Mouse (Mus musculus): ENCODE data around the gene Trim65.
"Not testable (repeated sequence)": the region's sequence is repeated elsewhere in the genome, so short reads cannot be mapped to it uniquely, and the experiment has no call there.

Gene Trim65

GRCm38 (mm10) chr11:116108464-116109137, 22.3 kb downstream of the Trim65 start:
- no peak for DNase-seq (ENCODE audit: low spot score in 2 of 2)

- DNase-seq (ENCODE audit: low spot score in 2 of 2), result no peak
Measured at GRCm38 (mm10) chr11:116107777-116108285, 23.1 kb downstream of the Trim65 start.

GRCm38 (mm10) chr11:116106963-116107776, 23.8 kb downstream of the Trim65 start:
- no peak for DNase-seq (ENCODE audit: low spot score in 2 of 2)

- no peak for DNase-seq (ENCODE audit: low spot score in 2 of 2)
Measured at GRCm38 (mm10) chr11:116106154-116106962, 24.6 kb downstream of the Trim65 start.

- DNase-seq (ENCODE audit: low spot score in 2 of 2), result no peak
Measured at GRCm38 (mm10) chr11:116105065-116105464, 25.9 kb downstream of the Trim65 start.

GRCm38 (mm10) chr11:116104006-116104646, 26.8 kb downstream of the Trim65 start:
- DNase-seq (ENCODE audit: low spot score in 2 of 2), result no peak

- DNase-seq (ENCODE audit: low spot score in 2 of 2), result no peak
Measured at GRCm38 (mm10) chr11:116103572-116103971, 27.4 kb downstream of the Trim65 start.

GRCm38 (mm10) chr11:116102472-116102871, 28.5 kb downstream of the Trim65 start:
- no peak for DNase-seq (ENCODE audit: low spot score in 2 of 2)

- DNase-seq (ENCODE audit: low spot score in 2 of 2), result no peak
Measured at GRCm38 (mm10) chr11:116101931-116102381, 29.0 kb downstream of the Trim65 start.

GRCm38 (mm10) chr11:116100839-116101238, 30.1 kb downstream of the Trim65 start:
- no peak for DNase-seq (ENCODE audit: low spot score in 2 of 2)

- no peak for DNase-seq (ENCODE audit: low spot score in 2 of 2)
Measured at GRCm38 (mm10) chr11:116100385-116100784, 30.5 kb downstream of the Trim65 start.

GRCm38 (mm10) chr11:116099462-116099861, 31.5 kb downstream of the Trim65 start:
- DNase-seq (ENCODE audit: low spot score in 2 of 2), result no peak

- no peak for DNase-seq (ENCODE audit: low spot score in 2 of 2)
Measured at GRCm38 (mm10) chr11:116098711-116099460, 32.0 kb downstream of the Trim65 start.

- DNase-seq (ENCODE audit: low spot score in 2 of 2), result no peak
Measured at GRCm38 (mm10) chr11:116096213-116097108, 34.5 kb downstream of the Trim65 start.

GRCm38 (mm10) chr11:116095573-116095972, 35.4 kb downstream of the Trim65 start:
- DNase-seq (ENCODE audit: low spot score in 2 of 2), result no peak

GRCm38 (mm10) chr11:116093771-116094565, 37.0 kb downstream of the Trim65 start:
- no peak for DNase-seq (ENCODE audit: low spot score in 2 of 2)

- not testable (repeated sequence) for DNase-seq (ENCODE audit: low spot score in 2 of 2)
Measured at GRCm38 (mm10) chr11:116092959-116093358, 38.0 kb downstream of the Trim65 start.

GRCm38 (mm10) chr11:116091591-116091990, 39.3 kb downstream of the Trim65 start:
- no peak for DNase-seq (ENCODE audit: low spot score in 2 of 2)

- DNase-seq (ENCODE audit: low spot score in 2 of 2), result no peak
Measured at GRCm38 (mm10) chr11:116089545-116089944, 41.4 kb downstream of the Trim65 start.
